Mouse (Mus musculus) bone marrow macrophage, adult 2 months (primary cell): ENCODE measurements around the gene Ciapin1.

ENCODE experiments used
- CTCF ChIP-seq: IDR thresholded peaks from 2 replicates; pipeline ENCODE4 v1.5.1; 2012; ENCODE audit warnings: low read depth, mild to moderate bottlenecking, low read length, moderate library complexity
- POLR2A ChIP-seq: IDR thresholded peaks from 2 replicates; pipeline ENCODE4 v1.6.1; 2012; ENCODE audit warnings: mild to moderate bottlenecking, low read depth, low read length, borderline replicate concordance

DNA sequence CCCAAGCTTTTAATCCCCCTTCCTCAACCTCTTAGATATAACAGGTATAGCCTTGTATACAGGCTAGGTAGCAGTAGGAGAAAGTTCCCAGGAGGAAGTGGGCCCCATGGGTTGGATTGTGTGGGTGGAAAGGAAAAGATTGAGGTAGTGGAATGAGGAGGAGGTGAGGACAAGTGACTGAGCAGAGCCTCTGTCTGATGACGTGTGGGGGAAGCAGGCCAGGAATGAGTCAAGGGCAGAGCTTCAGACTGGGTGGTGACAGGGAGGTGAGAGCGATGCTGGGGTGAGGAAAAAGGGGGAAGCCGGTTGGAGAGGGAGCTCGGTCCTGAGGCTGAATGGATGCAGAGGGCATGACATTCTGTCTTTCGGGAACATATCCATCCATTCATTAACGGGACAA lies 34.6 kb downstream of the Ciapin1 start:
- TF ChIP-seq CTCF (no peak), POLR2A (no peak)
